Mouse (Mus musculus): ENCODE results near the gene Traf5.

Gene Traf5

DNA sequence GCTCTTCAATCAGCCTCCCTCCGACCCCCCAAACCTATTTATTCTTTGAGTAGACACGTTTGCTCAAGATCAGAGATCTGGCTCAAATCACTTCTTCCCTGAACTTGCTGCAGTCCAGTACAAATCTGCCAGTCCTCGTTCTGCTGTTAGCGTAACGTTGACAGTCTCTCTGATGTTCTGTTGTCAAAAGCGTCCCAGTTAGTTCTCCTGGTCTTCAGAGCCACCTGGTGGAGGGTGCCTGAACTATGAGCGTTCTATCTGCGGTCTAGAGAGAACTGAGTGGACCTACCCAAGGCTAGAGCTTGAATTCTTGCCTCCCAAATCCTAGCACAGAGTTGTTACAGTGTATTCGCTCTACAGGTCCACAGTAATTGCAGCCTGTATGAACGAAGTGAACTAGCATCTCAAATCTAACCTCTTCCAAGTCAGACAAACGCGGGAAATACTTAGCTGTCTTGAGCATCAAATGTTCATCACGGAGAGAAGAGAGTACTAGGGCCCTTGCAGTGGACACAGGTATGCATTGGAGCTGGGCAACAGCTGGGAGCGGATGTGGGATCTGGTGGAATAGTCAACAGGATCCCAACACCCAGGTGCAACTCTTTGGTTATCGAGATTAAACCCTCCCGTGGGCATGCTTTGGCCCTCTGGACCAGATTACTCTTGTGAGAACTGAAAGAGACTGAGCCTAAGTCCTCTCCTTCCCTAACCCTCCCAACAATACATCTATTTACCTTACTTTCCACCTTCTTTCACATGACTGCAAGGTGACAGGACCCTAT, 711 bp upstream of the Traf5 start:
- peak; percentile 78 for DNase-seq (ENCODE audit: low read depth, low spot score)

DNA sequence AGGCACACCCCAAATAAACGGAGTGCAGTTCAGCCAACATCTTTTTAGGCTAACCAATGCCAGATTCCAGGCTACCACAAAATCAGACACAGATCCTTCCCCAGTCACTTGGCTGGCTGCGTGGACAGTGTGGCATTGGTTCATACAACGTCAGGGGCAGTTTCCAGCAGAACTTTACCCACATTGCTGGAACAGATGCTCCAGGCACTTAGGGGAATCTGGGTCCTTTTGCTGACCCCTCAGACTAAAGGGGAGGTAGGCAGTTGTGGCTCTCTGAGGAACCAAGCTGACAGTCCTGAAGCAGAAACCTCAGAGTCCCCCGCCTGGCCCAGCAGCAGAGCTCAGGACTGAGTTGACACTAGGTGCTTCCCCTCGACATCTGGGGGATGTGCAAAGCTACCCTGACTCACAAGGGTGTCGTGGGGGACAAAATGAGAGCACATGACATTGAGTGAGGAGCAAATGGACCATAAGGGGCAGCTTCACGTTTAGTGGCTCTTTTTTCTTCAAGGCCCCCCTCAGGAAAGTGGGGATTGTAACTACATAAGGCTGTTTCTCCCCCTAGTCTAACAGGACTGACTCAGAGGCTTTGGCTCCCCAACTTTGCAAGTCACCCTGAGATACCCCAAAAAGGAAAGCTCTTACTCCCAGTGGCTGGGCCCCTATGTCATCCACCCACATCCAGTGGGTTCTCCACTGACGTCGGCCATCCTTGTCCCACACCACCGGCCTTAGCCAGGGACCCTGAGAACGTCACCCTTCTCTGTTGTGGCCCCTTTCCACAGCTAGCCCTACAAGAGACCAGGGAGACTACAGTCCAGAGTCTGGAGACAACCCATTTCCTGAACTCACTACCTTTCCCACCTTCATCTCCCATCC, 1.4 kb downstream of the Traf5 start:
- DNase-seq (ENCODE audit: low read depth, low spot score): no peak

DNA sequence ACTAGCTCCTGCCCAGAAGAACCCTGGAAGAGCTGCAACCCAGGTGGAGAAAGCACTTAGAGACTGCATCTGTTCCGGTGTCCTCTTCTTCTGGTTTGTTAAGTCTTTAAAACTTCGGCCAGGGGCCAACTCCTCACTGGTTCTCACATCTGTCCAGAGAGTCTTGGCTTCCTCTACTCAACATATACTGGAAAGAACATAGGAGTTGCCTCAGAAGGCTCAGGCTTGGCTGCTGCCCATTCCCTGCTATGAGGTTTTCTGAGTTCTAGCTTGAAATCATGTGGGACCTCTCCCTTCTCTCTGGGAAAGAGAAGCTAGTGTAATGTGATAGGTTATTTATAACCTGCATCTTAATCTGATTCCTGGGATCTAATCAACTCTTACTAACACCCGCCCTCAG, 2.1 kb downstream of the Traf5 start:
- no peak for DNase-seq (ENCODE audit: low read depth, low spot score)

DNA sequence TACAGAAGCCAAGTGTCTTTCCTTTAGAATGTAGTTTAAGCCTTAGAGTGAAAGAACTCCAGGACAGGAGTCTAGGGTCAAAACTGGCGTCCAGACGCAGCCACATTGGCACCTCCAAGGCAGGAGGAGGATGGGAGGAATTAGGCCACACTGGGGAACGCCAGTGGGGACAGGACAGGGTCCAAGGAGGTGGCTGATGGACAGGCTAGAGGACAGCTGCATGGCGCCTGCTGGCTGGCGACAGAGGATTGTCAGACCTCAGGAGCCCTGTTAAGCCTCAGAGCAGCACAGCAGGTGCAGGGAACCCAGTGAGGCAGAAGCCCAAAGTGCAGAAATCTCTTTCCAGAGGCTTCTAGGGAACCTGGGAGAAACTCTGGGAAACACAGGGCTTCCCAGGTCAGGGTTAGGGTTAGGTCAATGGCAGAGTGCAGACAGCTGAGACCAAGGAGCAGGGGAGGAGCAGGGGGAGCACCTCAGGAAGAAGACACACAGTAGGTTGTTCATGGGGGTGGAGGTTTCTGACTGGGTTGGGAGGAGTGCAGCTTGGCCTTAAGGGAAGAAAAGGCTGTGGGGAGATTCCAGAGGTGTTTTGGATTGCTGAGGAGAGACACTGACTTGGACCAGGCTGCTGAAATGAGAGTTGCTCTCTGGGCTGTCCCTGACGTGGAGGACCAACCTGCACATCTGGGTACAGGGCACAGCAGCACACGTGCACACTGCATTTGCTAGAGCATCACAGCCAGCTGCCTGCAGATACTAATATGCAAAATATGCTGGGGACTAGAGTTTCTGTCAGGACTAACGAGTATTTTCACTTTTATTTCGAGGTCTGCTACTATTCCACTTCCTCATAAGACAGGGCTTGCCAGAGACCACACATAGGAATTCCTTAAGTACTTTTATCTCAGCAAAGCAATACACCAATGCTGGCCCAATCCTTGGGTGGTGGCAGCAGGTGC, 2.9 kb downstream of the Traf5 start:
- DNase-seq (ENCODE audit: low read depth, low spot score): no peak

DNA sequence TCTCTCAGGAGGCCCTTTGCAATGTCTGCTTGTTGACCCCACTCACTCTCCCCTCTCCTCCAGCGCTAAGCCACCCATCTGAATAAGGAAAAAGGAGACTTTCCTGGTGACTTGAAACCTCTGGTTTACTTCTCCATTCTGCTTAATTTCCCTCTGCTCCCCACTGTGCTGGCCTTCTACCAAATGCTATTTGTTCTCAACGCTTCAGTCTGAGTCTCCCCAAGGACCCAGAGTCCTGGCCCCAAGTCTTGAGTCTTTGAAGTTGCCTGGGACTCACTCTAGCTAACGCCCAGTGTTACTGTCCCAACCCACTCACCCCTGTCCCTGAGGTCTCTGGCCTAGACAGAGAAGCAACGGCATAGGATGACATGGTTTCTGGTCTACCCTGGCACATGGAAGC, 4.3 kb downstream of the Traf5 start:
- DNase-seq (ENCODE audit: low read depth, low spot score): no peak

DNA sequence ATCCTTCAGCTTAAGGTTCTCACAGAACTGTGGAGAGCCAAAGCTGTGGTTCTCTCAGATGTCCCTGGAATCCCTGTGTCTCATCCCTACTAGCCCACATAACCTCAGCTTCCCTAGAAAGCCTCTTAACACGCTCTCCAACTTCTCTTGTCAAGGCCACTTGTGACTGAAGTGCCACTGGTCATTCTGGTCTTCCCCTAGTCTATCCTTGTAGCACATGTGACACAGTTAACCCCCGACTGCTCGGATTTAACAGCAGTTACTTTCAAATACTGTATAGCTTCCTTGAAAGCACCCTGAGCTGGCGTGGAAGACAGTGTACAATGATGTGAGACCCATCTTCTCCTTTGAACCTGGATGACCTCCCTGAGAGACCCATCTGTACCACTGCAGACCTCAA, 5.3 kb downstream of the Traf5 start:
- no peak for DNase-seq (ENCODE audit: low read depth, low spot score)

DNA sequence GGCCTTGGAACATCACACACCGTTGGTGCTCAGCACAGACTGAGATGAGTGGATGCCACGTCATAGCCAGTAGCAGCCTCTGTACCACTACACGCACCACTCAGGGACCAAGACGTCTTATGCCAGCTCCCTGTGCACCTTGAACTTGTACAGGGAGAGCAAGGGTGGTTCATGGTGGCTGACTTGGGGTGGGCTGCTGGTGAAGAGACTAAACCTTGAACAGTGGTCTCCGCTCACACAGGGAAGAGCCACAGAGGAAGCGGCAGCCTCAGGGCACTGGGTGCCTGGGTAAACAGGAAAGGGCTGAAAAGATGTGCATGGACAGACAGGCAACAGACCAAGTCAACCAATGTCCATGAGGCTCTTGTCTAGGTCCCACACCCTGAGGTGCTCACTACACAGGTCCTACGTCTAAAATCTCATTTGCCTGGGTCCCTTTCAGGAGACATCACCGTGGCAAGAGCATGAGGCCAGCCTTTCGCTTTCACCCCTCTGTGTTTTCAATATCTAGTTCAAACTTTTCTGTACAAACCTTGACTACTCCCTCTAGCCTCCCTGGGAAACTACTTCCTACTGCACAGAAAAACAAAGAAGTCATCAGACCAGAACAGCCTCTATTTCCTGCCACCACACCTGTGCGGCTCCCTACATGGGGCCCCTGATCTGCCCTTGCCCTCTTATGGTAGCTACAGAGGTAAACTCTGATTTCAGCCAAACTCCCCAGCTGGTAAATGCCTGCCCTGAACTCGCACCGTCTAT, 5.9 kb downstream of the Traf5 start:
- no peak for DNase-seq (ENCODE audit: low read depth, low spot score)

DNA sequence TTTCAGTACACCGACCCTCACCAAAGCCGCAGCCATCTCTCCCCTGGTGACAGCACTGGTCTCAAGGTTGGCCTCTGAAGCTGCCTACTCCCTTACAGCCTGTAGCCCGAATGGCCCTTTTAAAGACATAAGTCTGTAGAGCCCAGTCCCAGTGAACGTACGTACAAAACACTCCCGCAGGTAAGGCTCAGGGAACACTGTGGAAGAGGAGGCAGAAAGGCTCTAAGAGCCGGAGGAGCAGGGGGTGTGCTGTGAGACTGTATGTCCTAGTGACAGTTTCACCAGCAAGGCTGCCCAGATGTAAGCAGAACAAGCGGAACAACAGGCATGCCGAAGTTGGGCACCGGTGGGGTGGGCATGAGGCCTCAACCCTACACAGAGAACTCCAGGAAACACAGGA, 7.1 kb downstream of the Traf5 start:
- DNase-seq (ENCODE audit: low read depth, low spot score): no peak

DNA sequence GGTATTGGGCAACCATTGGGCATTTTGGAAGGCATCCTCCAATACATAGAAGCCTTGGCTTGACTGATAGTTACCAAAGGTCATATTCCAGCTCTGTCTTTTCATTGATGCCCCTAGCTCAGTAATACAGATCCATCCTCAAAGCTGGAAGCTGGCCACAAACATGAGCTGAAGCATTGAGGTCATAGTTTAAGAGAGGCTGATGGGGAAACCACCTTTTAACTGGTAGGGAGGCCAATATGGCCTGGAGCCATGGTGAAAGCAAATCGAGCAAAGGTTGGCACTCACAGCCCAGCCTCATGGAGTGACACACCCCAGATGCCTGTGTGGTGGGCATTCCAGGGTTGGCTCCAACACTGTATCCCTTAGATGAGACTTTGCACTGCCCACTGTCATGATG, 9.7 kb downstream of the Traf5 start:
- DNase-seq (ENCODE audit: low read depth, low spot score): no peak

DNA sequence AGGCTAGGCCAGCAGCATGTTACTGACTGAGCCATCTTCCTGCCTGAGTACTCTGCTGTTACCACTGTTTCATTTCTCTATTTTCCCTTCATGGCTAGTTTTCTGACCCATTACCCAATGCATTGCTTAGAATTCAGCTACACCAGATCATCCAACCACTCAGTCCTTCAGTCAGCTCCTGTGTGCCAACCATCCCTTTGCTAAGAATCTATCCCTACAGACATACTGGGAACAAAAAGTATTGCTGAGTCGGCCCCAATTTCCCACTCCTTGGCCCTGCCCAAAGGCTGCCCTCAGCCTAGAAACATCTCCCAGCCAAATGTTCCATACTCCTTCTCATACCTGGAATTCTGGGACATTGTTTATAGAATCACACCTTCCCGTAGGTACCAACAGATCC, 11.2 kb downstream of the Traf5 start:
- no peak for DNase-seq (ENCODE audit: low read depth, low spot score)

DNA sequence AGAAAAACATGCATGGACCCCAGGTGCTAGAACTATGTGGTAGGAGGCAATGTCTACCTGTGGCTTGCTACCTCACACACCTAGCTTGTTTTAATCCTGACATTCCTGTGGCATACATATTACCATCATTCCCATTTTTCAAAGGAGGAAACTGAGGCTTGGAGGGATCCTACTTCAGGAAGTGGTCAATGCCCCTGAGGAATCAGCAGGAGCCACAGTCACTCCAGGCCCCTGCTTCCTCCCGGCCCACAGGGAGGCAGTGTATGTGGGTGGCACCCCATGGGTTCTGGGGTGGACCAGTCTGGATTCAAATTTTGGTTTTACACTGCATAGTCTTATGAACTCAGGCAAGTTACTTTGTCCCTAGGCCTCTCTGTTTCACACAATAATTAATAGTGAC, 13.2 kb downstream of the Traf5 start:
- DNase-seq (ENCODE audit: low read depth, low spot score): no peak

DNA sequence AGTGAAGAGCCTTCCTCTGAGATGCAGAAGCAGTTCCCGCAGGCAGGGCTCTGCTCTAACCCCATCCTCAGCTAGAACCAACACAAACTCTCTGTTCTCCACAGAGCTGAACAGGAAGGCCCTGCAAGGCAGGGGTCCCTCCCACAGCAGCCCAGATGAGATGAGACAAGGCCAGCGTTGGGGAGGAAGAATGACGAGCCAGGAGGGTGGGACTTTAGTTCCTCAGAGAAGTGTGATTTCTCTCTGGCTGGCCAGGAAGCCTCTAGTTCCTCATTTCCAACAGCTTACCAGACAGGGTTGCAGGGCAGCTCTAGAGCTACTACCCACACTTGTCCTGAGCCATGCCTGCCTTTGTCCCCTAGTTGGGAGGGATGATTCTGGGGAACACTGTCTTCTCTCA, 14.0 kb downstream of the Traf5 start:
- no peak for DNase-seq (ENCODE audit: low read depth, low spot score)

DNA sequence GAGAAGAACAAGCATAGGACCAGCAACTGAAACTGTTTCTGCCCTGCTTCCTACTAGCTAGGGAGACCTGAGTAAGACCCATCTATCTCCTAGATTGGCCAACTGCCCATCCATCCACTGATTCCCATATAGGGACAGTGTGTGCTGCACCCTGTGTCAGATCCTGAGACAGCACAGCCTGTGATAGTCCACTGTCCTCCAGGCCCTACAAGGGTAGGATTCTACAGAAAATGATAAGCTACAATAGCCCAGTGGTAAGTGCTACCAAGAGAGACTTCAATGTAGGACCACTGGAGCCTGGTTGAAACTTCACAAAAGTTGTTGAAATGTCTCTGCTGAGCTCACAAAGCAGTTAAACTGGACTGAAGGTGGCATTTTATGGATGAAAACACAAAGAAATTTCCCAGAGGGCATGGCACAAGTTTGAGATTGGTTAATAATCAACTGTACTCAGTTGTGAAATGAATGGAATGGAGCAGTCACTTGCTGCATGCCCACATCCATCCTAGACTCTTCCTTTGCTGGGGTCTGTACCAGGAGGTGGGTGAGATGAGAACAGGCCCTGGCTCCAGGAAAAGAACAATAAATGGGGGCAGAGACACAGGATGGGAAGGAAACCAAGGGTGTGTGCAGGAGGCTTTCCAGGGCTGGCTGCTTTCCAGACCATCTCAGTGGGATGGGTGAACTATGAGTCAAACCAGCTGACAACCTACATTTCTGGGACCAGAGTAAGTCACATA, 15.4 kb downstream of the Traf5 start:
- DNase-seq (ENCODE audit: low read depth, low spot score): no peak

DNA sequence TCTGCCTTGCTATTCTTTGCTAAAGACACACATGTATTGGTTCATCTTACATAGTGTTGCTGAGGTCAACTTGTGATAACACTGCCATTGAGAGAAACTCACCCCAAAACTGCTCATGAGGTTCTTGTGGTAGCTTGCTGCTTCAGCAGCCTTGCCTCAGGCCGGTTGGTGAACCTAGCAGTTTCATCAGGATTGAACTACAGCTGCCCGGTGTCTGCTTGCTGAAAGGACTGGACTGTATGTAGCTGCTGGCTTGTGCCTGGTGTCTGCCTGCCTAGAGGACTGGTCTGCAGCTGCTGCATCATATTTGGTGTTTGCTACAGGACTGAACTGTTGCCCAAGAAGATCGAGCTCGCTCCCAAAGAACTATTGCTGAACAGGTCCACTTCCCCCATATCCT, 16.3 kb downstream of the Traf5 start:
- DNase-seq (ENCODE audit: low read depth, low spot score): no peak

DNA sequence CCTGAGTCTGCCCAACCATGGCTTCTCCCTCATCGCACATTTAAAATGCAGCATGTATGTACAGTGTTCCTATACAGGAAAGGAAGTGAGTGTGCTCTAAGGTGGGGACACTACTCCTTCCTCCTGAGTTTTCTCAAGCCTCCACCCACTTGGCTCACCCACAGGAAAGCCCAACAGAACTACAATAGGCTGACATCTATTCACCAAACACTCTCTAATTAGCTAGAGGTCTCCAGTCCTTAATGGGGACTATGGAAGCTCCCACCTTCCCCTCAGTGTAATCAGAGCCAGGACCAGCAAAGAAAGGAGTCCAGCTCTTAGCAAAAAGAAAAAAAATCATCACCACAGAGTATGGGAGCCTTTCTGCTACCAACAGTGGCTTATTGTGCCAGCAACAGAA, 17.5 kb downstream of the Traf5 start:
- no peak for DNase-seq (ENCODE audit: low read depth, low spot score)

DNA sequence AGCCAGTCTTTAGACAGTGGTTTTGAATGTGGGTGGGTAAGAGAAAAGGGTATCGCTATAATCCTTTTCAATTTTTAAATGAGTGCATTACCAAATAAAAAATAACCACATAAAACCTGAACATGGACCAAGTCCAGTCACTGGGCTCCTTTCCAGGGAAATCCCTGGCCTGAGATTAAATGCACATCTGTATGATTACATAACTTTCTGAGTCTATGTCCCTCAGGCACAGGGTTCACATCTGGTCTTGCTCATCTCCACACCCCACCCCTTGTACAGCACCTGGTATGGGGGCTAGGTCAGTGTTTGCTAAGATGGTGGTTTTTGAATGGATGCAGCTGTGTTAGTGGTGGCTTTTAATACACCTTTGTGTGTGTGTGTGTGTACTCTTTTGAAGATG, 19.9 kb downstream of the Traf5 start:
- DNase-seq (ENCODE audit: low read depth, low spot score): no peak

DNA sequence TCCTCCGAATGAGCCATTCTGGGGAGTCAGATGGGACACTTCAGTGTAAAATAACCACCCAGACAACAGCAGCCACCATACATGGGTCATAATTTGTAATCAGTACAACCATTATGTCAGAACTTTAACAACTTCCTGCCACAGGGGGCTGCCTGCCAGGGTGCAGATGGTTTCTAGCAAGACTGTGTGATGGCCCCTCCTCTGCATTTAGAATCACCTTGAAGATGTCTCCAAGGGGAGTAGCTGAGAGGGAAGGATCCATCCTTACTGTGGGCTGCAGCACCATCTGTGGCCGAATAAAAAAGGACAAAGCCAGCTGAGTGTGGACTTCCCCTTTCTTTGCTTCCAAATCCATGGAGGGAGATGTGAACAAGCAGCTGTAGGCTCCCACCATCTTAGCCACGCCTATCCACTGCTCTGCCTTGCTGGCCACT, 21.7 kb downstream of the Traf5 start:
- DNase-seq (ENCODE audit: low read depth, low spot score): no peak

DNA sequence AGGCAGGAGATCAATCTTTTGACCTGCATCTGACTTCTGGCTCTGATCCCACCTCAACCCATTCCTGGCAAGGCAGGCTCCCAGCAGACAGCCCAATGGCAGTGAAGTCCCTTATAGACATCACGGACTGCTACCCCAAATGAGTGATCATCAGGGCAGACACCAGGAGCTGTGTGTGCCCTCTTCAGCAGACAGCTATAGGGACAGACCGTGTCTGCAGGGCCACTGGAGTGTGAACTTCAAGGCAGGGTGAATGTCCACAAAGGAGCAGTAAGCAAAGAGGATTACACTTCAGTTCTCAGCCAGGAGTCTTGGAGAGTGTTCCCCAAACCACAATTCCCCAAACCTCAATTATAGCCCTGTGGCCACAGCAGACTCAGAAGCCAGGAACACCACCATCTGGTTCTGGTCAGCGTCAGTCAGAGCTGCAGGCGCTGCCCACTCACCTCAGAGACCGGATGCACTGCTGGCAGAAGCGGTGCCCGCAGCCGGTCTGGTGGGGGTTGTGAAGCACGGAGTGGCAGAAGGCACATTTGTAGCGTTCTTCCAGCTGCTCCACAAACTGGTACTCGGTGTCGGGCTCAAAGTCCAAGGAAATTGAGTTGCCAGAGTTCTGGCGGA, 22.3 kb downstream of the Traf5 start:
- DNase-seq (ENCODE audit: low read depth, low spot score): no peak

DNA sequence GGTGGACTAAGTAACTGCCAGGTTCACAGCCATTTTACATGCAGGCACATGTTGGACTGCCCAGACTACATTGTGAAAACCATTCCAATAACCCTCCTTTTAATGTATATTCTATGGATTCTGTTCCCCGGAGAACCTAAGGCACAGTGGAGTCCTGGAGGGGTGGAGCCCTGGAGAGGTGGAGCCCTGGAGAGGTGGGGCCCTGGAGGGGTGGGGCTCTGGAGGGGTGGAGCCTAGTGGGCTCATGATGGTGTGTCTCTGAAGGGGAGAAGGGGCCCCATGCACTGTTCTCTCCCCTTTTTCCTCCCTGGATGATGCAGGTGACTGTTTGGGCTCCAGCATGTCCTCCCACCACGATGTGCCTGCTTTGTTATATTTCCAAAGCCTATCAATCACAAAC, 24.2 kb downstream of the Traf5 start:
- no peak for DNase-seq (ENCODE audit: low read depth, low spot score)

DNA sequence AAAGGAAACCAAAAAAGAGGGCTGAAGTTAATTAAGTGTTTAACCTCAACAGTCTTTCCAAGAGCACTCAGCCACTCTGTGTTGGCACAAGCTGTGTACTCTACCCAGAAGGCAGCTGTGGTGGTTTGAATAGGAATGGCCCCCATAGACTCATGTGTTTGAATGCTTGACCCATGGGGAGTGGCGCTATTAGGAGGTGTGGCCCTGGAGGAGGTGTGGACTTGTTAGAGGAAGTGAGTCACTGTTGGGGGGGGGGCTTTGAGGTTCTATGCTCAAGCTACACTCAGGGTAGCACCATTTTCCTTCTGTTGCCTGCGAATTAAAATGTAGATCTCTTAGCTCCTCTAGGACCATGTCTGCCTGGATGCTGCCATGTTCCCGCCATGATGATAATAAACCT, 25.4 kb downstream of the Traf5 start:
- DNase-seq (ENCODE audit: low read depth, low spot score): no peak

Measured in retina, postnatal 7 days (tissue).